Mouse (Mus musculus) G1E (cell line): ENCODE measurements around the gene Tnfrsf1b. TPM values are rescaled to one million over a fixed set of nuclear protein-coding genes. Genes with fewer than 3 reads are reported as not detected.
A peak's percentile ranks its signal among the peaks of the same experiment; 100 is the strongest.

Experiments
- ATAC-seq: 2 replicates; pipeline ENCODE4 v1.8.0; 2016; ENCODE audit warnings: mild to moderate bottlenecking; ENCODE audit not compliant: insufficient number of reproducible peaks, poor library complexity, low FRiP score, severe bottlenecking; ENCODE audit errors: extremely low read depth
- DNase-seq: peaks from one replicate; pipeline ENCODE4 v3.0.0; 2012; ENCODE audit warnings: low spot score
- H3K27me3 ChIP-seq: 2 replicates; pipeline ENCODE4 v1.6.1; 2012; ENCODE audit warnings: mild to moderate bottlenecking, low read length, inconsistent platforms; ENCODE audit not compliant: insufficient read depth
- H3K36me3 ChIP-seq: replicated peaks from 2 replicates; pipeline ENCODE3; 2012; ENCODE audit warnings: mild to moderate bottlenecking, inconsistent platforms
- H3K4me1 ChIP-seq: 2 replicates; pipeline ENCODE4 v1.6.1; 2012; ENCODE audit warnings: low read depth, low read length, inconsistent platforms, mixed read lengths; ENCODE audit not compliant: insufficient read depth
- H3K4me3 ChIP-seq: 2 replicates; pipeline ENCODE4 v1.5.1; 2012; ENCODE audit warnings: low read depth, mild to moderate bottlenecking, inconsistent platforms, low read length, moderate library complexity, mixed read lengths
- H3K9me3 ChIP-seq: replicated peaks from 2 replicates; pipeline ENCODE4 v1.6.1; 2012; ENCODE audit warnings: inconsistent platforms
- CTCF ChIP-seq: IDR thresholded peaks from 2 replicates; pipeline ENCODE4 v1.5.1; 2012; ENCODE audit warnings: low read depth, low read length, inconsistent platforms, mixed read lengths
- GATA1 ChIP-seq: IDR thresholded peaks from 2 replicates; pipeline ENCODE4 v1.6.1; 2012; ENCODE audit warnings: borderline replicate concordance, low read length, inconsistent platforms, mixed read lengths
- GATA2 ChIP-seq: IDR thresholded peaks from 2 replicates; pipeline ENCODE4 v1.6.1; 2012; ENCODE audit warnings: low read depth, low read length, inconsistent platforms, borderline replicate concordance
- POLR2AphosphoS5 ChIP-seq: IDR thresholded peaks from 2 replicates; pipeline ENCODE4 v1.6.1; 2012; ENCODE audit warnings: low read depth, low read length, inconsistent platforms; ENCODE audit not compliant: insufficient replicate concordance
- TAL1 ChIP-seq: conservative IDR thresholded peaks from 2 replicates; pipeline ENCODE4 v1.6.1; 2012; ENCODE audit warnings: low read depth, low read length, inconsistent platforms, mixed read lengths
- polyA plus RNA-seq: library from polyadenylated mRNA; stranded (reverse); fragments of >175 nt; gene quantifications from 2 replicates; pipeline ENCODE4 v1.2.3, GENCODE M21; 2012
- total RNA-seq, 2 experiments: library from RNA; stranded (forward) in 1 of 2; stranded (reverse) in 1 of 2; fragments of 200-1000 nt in 1 of 2; fragments of >200 nt in 1 of 2; fragmentation: Nextera tagmentation in 1 of 2; gene quantifications; 2 replicates each; pipeline ENCODE4 v1.2.3; 2014 to 2017

Gene Tnfrsf1b
- total and polyA plus RNA-seq, 3 experiments: not detected

GRCm38 (mm10) chr4:145217046-145217445 lies 29.6 kb downstream of the Tnfrsf1b start:
- Histone ChIP-seq H3K27me3 (no peaks in the 10 kb centered on the region), H3K4me3 (no peak overlapping the region), H3K4me1 (no peaks in the 10 kb centered on the region), H3K9me3 (peaks cover 27% of the 10 kb centered on the region), H3K36me3 (no peaks in the 10 kb centered on the region)
- no peak for TF ChIP-seq GATA1
- TF ChIP-seq TAL1: no peak
- no peak for TF ChIP-seq CTCF
- no peak for TF ChIP-seq GATA2
- no peak for TF ChIP-seq POLR2AphosphoS5
- ATAC-seq (no peak), DNase-seq (no peak)

DNA sequence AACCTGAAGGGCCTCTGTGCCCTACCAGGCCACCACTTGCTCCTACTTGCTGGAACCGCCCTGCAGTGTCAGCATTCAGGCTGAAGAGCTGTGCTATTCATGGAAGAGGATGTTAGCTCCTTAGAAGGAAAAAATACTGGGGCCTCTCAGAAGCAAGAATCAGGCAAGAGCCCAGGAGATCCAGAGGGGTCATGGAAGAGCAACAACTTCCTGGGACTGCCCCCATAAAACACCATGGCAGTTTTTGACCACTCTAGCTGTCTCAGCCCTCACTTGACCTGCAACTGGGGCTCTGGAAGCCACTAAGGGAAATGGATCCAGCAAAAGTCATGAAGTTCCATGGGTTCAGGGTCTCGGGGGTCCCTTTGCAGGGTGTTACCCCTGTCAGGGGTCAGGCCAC lies 31.3 kb downstream of the Tnfrsf1b start:
- no peaks in the 10 kb centered on the region for H3K36me3 ChIP-seq
- H3K4me1 ChIP-seq: no peaks in the 10 kb centered on the region
- H3K27me3 ChIP-seq: no peaks in the 10 kb centered on the region
- DNase-seq (no peak), ATAC-seq (no peak)
- TF ChIP-seq GATA2 (no peak), GATA1 (no peak), TAL1 (no peak), CTCF (no peak), POLR2AphosphoS5 (no peak)
- no peak overlapping the region for H3K4me3 ChIP-seq
- peaks cover 17% of the 10 kb centered on the region for H3K9me3 ChIP-seq

DNA sequence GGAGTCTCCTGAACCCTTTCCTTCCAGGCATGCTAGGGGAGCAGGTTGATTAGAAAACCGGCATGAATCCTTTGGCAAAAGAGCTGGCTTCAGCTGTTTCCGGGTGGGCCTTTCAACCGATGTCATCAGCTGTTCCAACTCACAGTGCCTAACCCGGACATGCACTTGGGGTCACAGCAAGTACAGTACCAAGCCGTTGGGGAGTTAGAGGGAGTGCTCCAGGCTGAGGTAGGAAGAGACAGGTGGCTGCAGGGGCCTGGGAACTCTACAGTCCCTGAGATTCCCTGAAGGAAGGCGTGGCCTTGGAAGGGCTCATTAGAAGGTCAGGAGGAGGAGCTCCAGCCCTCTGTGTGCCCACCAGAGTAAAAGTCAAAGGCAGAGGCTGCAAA lies 31.9 kb downstream of the Tnfrsf1b start:
- no peaks in the 10 kb centered on the region for H3K36me3 ChIP-seq
- H3K4me3 ChIP-seq: no peak overlapping the region
- ATAC-seq: no peak

DNA sequence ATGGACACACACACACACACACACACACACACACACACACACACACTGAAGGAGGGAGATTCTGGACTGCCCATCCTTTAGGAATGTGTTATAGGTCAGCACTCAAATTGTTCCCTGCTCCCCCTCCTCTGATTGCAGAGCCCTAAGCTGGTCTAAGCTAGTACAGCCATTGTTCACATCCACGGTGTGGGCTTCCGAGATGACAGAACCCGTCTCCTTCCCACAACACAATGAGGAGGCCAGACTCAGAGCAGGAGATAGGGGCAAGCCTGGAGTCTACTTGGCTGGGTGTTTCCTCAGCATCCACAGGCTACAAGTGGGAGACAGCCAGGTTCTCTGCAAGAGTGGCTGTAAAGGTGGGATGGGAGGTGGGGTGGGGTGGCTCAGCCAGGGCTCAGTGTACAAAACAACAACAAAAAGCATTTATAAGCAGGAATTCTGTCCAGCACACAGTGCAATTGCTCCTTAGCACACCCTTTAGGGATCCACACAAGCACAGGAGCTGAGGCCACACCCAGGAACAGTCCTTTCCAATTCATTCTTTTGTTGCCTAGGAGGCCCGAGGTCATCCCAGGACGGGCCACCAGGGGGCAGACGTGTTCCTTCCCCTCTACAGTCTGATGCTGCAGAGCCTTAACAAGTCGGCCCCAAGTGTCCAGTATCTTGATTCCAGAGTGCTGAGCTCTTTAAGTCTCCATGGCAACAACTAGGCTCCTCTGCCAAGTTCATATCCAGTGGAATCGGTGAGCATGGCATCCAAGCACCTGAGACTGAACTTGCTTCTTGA lies 32.5 kb downstream of the Tnfrsf1b start:
- DNase-seq (peak; percentile 13), ATAC-seq (peak; percentile 65)
- Histone ChIP-seq H3K4me3 (no peak overlapping the region), H3K9me3 (peaks cover 10% of the 10 kb centered on the region), H3K36me3 (no peaks in the 10 kb centered on the region), H3K27me3 (no peaks in the 10 kb centered on the region), H3K4me1 (no peaks in the 10 kb centered on the region)
- TF ChIP-seq GATA1 (no peak), CTCF (peak; percentile 52), TAL1 (no peak), POLR2AphosphoS5 (no peak)

More for the DNA sequence above, 31.9 kb downstream of the Tnfrsf1b start:
- DNase-seq: no peak
- TF ChIP-seq TAL1 (no peak), GATA2 (no peak), CTCF (no peak), POLR2AphosphoS5 (no peak), GATA1 (no peak)
- Histone ChIP-seq H3K27me3 (no peaks in the 10 kb centered on the region), H3K9me3 (peaks cover 16% of the 10 kb centered on the region), H3K4me1 (no peaks in the 10 kb centered on the region)

GRCm38 (mm10) chr4:145211076-145211475 lies 35.6 kb downstream of the Tnfrsf1b start:
- Histone ChIP-seq H3K36me3 (no peaks in the 10 kb centered on the region), H3K4me1 (no peaks in the 10 kb centered on the region), H3K4me3 (no peak overlapping the region), H3K9me3 (peaks cover 5% of the 10 kb centered on the region), H3K27me3 (no peaks in the 10 kb centered on the region)
- DNase-seq (no peak), ATAC-seq (no peak)
- TF ChIP-seq POLR2AphosphoS5 (no peak), GATA2 (no peak), CTCF (no peak), GATA1 (no peak), TAL1 (no peak)

- TF ChIP-seq GATA2 (no peak), POLR2AphosphoS5 (no peak)
- no peaks in the 10 kb centered on the region for H3K36me3 ChIP-seq
- no peaks in the 10 kb centered on the region for H3K4me1 ChIP-seq
- H3K4me3 ChIP-seq: no peak overlapping the region
- DNase-seq (no peak), ATAC-seq (no peak)
- no peaks in the 10 kb centered on the region for H3K27me3 ChIP-seq
- 0 out of 2 replicates have a peak, but pooled peaks cover under 1% of the 10 kb centered on the region for H3K9me3 ChIP-seq
These were observed 36.1 kb downstream of the Tnfrsf1b start for GRCm38 (mm10) chr4:145210564-145210963.
